Mouse (Mus musculus) megakaryocyte, embryonic 14.5 days (primary cell): ENCODE measurements around the gene Plekhs1.

Source experiments
- FLI1 ChIP-seq: IDR thresholded peaks from 2 replicates; pipeline ENCODE4 v1.6.1; 2012; ENCODE audit warnings: low read length, inconsistent platforms, mixed read lengths
- GATA1 ChIP-seq: IDR thresholded peaks from 3 replicates; pipeline ENCODE4 v1.6.1; 2012; ENCODE audit warnings: mixed read lengths, low read length, inconsistent platforms, borderline replicate concordance

GRCm38 (mm10) chr19:56422476-56423338 is 38.7 kb upstream of the Plekhs1 start:
- TF ChIP-seq GATA1, result no peak
- no peak for TF ChIP-seq FLI1
